Mouse (Mus musculus) left cerebral cortex, postnatal 4 days (tissue): ENCODE results near the gene Acads. TPM values are rescaled to one million over a fixed set of nuclear protein-coding genes. Genes with fewer than 3 reads are reported as not detected.
"Not testable (repeated sequence)": the region's sequence is repeated elsewhere in the genome, so short reads cannot be mapped to it uniquely, and the experiment has no call there.

Source experiments
- DNase-seq: peaks from one replicate; pipeline ENCODE4 v3.0.0-alpha.2; 2022
- intact Hi-C: fragments of 180-260 bp; cut with DNase I; formaldehyde crosslinking; loops from one replicate; pipeline ENCODE4 v1.15.1; 2025
- total RNA-seq, 2 experiments: library from RNA; stranded (reverse); gene quantifications; 2 replicates each; pipeline ENCODE4 v1.2.3; 2021

Gene Acads
- total RNA-seq, 2 experiments from 2014 or later = 9.1 to 9.4 TPM

DNA sequence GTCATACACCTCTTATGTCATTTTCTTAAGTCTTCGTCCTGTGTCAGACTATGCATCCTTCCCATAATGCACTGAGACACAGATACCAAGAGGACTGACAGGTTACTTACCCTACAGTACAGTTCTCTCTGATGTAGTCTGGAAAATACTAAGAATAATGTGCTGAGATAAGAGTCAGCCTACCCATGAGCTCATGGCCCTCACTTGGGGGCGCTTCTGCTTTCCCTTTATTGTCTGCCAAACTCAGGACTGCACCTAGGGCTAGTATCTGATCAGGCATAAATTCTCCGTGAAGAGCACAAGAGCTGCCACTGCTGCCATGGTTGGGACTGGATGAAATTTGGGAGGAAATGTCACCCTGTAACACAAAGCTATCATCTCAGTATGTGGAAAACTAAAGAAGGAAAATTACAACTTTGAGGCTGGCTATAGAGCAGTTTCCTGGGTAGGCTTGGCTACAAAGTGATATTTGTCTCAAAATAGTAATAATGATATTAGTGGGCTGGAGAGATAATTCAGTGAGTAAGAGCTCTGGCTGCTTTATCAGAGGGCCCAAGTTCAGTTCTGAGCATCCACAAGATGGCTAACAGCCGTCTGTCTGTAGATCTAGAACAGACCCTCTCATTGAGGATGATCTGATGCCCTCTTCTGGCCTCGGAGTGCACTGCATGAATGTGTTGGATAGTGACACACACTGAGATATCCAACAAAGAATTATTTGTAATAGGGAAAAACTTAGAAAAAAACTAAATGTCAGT, 42.8 kb downstream of the Acads start:
- DNase-seq = peak; percentile 74
- intact Hi-C loops = no loop called here

- intact Hi-C loops = no loop called here
- DNase-seq = no peak
Observed at GRCm38 (mm10) chr5:115074749-115075148, 44.4 kb downstream of the Acads start.

GRCm38 (mm10) chr5:115073306-115073705, 45.8 kb downstream of the Acads start:
- intact Hi-C loops, DNase-seq: not testable (repeated sequence)

GRCm38 (mm10) chr5:115072143-115072542, 47.0 kb downstream of the Acads start:
- intact Hi-C loops = no loop called here
- DNase-seq = no peak

- no peak for DNase-seq
- intact Hi-C loops = no loop called here
Observed at GRCm38 (mm10) chr5:115071096-115071901, 47.8 kb downstream of the Acads start.

DNA sequence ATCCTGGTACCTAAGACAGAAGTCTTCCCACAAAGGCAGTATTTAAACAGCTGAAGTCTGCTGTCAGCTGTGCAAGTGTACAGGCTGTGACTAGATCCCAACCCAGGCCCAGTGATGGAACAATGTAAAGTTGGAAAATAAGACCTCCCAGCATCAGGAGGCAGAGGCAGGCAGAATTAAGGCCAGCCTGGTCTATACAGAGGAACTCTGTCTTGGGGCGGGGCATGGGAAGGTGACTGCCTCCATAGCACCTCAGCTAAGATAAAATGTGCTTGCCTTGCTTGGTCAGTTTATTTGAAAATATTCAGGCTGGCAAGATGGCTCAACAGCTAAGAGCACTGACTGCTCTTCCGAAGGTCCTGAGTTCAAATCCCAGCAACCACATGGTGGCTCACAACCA, 48.7 kb downstream of the Acads start:
- intact Hi-C loops = no loop called here

GRCm38 (mm10) chr5:115069611-115070010, 49.5 kb downstream of the Acads start:
- intact Hi-C loops = loop anchor here (10.0 kb wide), 1 partner anchor 55 kb away; the partner anchor contains the start of gene Sppl3
- no peak for DNase-seq

More for the DNA sequence above, 48.7 kb downstream of the Acads start:
- no peak for DNase-seq

DNA sequence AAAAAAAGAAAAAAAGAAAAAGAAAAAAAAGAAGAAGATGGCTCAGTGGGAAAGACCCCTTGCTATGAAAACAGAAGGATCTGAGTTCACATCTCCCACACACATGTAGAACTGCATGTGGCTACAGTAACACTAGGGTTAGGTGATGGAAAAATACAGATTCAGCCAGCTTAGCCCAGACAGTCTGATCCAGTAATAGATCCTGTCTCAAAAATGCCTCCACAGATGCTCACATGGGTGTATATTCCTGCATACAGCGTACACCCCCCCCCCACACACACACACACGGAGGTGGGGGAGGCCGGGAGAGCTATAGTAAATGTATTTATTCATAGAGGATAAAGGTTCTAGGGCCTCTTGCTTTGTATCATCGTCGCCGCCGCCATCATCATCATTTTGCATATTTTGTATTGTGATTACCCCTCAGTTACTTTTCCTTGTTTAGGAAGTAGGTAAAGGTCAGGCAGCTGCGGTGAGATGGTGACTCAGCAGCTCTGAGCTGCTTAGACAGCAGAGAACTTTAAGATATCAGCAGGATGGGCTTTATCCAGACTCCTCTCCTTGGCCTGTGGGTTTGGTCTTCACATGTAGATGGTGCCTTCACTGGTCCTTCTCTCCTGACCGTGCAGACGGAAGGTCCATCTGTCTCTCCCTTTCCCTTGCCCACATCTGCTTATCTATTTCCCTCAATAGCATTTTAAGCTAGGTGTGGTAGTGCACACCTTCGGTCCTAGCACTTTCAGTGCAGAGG, 50.3 kb downstream of the Acads start:
- intact Hi-C loops = loop anchor here (10.0 kb wide), 1 partner anchor 54 kb away; the partner anchor contains the start of gene Sppl3
- no peak for DNase-seq

- intact Hi-C loops = loop anchor here (10.0 kb wide), 1 partner anchor 51 kb away; the partner anchor contains the start of gene Sppl3
- DNase-seq = no peak
Observed at GRCm38 (mm10) chr5:115066245-115066644, 52.9 kb downstream of the Acads start.

- intact Hi-C loops = loop anchor here (10.0 kb wide), 1 partner anchor 49 kb away; the partner anchor contains the start of gene Sppl3
- no peak for DNase-seq
Observed at GRCm38 (mm10) chr5:115063391-115063790, 55.8 kb downstream of the Acads start.

DNA sequence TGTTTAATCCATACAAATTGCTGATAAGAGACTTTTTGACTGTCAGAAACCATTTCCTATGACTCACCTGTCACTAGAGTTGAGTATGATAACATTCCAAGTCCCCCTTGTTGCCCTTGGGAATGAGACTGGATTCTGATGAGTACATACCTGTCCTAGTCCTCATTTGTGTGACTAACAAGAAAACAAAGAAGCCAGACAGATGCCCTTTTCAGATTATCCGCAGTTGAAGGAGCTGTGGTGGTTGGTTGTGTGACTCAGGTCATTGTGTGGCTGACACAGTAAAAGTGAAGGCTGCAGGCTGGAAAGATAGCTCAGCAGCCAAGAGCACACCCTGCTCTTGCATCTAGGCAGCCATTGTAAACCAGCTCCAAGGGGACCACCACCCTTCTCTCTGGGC, 56.6 kb downstream of the Acads start:
- intact Hi-C loops = loop anchor here (10.0 kb wide), 1 partner anchor 48 kb away; the partner anchor contains the start of gene Sppl3
- DNase-seq = no peak

GRCm38 (mm10) chr5:115060977-115061376, 58.2 kb downstream of the Acads start:
- DNase-seq = no peak
- intact Hi-C loops = loop anchor here (10.0 kb wide), 1 partner anchor 46 kb away; the partner anchor contains the start of gene Sppl3

Other genes starting within 250 kb of the Acads start
- 1 to 10 TPM; 1.2 TPM for gene Oasl2, start 222.4 kb downstream of the Acads start, total RNA-seq
- gene Oasl1, start 196.1 kb downstream of the Acads start, total RNA-seq = not detected
- 100 to 1,000 TPM; 141 to 152 TPM for gene 2210016L21Rik, start 177.2 kb downstream of the Acads start, total RNA-seq
- not detected for gene Hnf1a, start 148.3 kb downstream of the Acads start, total RNA-seq
- 100 to 1,000 TPM; 114 to 125 TPM for gene Sppl3, start 108.2 kb downstream of the Acads start, total RNA-seq
- gene Gm10401, start 21.1 kb downstream of the Acads start, total RNA-seq = not detected
- 10 to 100 TPM; 22.4 to 25.6 TPM for gene Unc119b, start 15.6 kb upstream of the Acads start, total RNA-seq
- 10 to 100 TPM; 59.5 to 79.4 TPM for gene Mlec, start 38.8 kb upstream of the Acads start, total RNA-seq
- 10 to 100 TPM; 67.0 to 67.2 TPM for gene Cabp1, start 75.0 kb upstream of the Acads start, total RNA-seq
- 10 to 100 TPM; 27.4 to 31.8 TPM for gene Pop5, start 116.5 kb upstream of the Acads start, total RNA-seq
- gene Rnf10, start 153.6 kb upstream of the Acads start, total RNA-seq = 100 to 1,000 TPM; 262 to 280 TPM
- gene Coq5, start 160.3 kb upstream of the Acads start, total RNA-seq = 10 to 100 TPM; 29.7 to 33.8 TPM
- gene Dynll1, start 181.7 kb upstream of the Acads start, total RNA-seq = 100 to 1,000 TPM; 678 to 766 TPM
- 10 to 100 TPM; 58.7 to 59.4 TPM for gene Srsf9, start 207.8 kb upstream of the Acads start, total RNA-seq
- 10 to 100 TPM; 29.6 to 29.7 TPM for gene Gatc, start 221.8 kb upstream of the Acads start, total RNA-seq
- gene Triap1, start 221.9 kb upstream of the Acads start, total RNA-seq = 10 to 100 TPM; 30.3 to 30.5 TPM
- gene Cox6a1, start 229.6 kb upstream of the Acads start, total RNA-seq = 100 to 1,000 TPM; 489 to 518 TPM